Mouse (Mus musculus) lung, embryonic 14.5 days (tissue): Measurements from ENCODE around the gene Tapt1. TPM values are rescaled to one million over a fixed set of nuclear protein-coding genes. Genes with fewer than 3 reads are reported as not detected.

Source experiments
- ATAC-seq: fragments of 200-750 bp; cut with Nextera tagmentation; 2 replicates; pipeline ENCODE4 v1.8.0; 2017; ENCODE audit warnings: mild to moderate bottlenecking, moderate TSS enrichment, moderate library complexity; ENCODE audit not compliant: insufficient read depth
- DNase-seq: peaks from one replicate; pipeline ENCODE4 v3.0.0-alpha.2; 2015
- H3K27ac ChIP-seq: fragments of 300-500 bp; sonication (generic); 2 replicates; pipeline ENCODE4 v1.5.1; 2014; ENCODE audit warnings: low read depth, mild to moderate bottlenecking, moderate library complexity
- H3K27me3 ChIP-seq: fragments of 300-500 bp; sonication (generic); 2 replicates; pipeline ENCODE4 v1.6.1; 2014; ENCODE audit warnings: low read length, control low read depth; ENCODE audit not compliant: insufficient read depth
- H3K36me3 ChIP-seq: fragments of 300-500 bp; sonication (generic); 2 replicates; pipeline ENCODE4 v1.6.1; 2014; ENCODE audit warnings: control low read depth; ENCODE audit not compliant: insufficient read depth
- H3K4me1 ChIP-seq: fragments of 300-500 bp; sonication (generic); 2 replicates; pipeline ENCODE4 v1.6.1; 2014; ENCODE audit warnings: antibody characterized with exemption, control low read depth; ENCODE audit not compliant: insufficient read depth
- H3K4me2 ChIP-seq: fragments of 300-500 bp; sonication (generic); 2 replicates; pipeline ENCODE4 v1.6.1; 2014; ENCODE audit warnings: mild to moderate bottlenecking
- H3K4me3 ChIP-seq: fragments of 300-500 bp; sonication (generic); 2 replicates; pipeline ENCODE4 v1.5.1; 2014; ENCODE audit warnings: low read depth, low read length
- H3K9ac ChIP-seq: fragments of 300-500 bp; sonication (generic); 2 replicates; pipeline ENCODE4 v1.6.1; 2014
- H3K9me3 ChIP-seq: fragments of 300-500 bp; sonication (generic); 2 replicates; pipeline ENCODE4 v1.6.1; 2016; ENCODE audit warnings: low read depth, low read length, control low read depth
- CTCF ChIP-seq: IDR thresholded peaks from 2 replicates; pipeline ENCODE4 v1.5.1; 2016; ENCODE audit warnings: antibody characterized with exemption, low read depth
- WGBS: fragments of 180-500 bp; shearing (Covaris S2); extraction: QIAGEN DNeasy Blood & Tissue Kit; methylation state at CpG from one replicate; pipeline ENCODE4 v1.1.7; 2014; 5-methylcytosine and 5-hydroxymethylcytosine counted together
- polyA plus RNA-seq: library from polyadenylated mRNA; unstranded; fragments of >200 nt; fragmentation: Nextera tagmentation; extraction: Ambion mirVana; gene quantifications from 2 replicates; pipeline ENCODE4 v1.2.1, GENCODE M21; 2014

Tapt1 gene
- polyA plus RNA-seq, 1 experiment from 2014 or later: 41.0 TPM

- Histone ChIP-seq H3K4me2 (no peak overlapping the region), H3K27ac (no peak overlapping the region), H3K4me1 (no peaks in the 10 kb centered on the region), H3K36me3 (no peaks in the 10 kb centered on the region), H3K9ac (no peak overlapping the region), H3K9me3 (no peaks in the 10 kb centered on the region), H3K27me3 (no peaks in the 10 kb centered on the region), H3K4me3 (no peak overlapping the region)
- no peak for DNase-seq
- no peak for TF ChIP-seq CTCF
- no peak for ATAC-seq
- 30% methylated on average over 11 of the region's 11 CpGs for WGBS
Observed at GRCm38 (mm10) chr5:44246493-44247217, 20.2 kb upstream of the Tapt1 start.

- 50% methylated on average over 7 of the region's 7 CpGs for WGBS
- no peak; the same call in 1 of the 2 replicates for TF ChIP-seq CTCF
- DNase-seq (no peak), ATAC-seq (no peak)
- H3K27ac ChIP-seq: no peak overlapping the region
- no peaks in the 10 kb centered on the region for H3K9me3 ChIP-seq
- no peaks in the 10 kb centered on the region for H3K4me1 ChIP-seq
- no peak overlapping the region for H3K4me2 ChIP-seq
- H3K9ac ChIP-seq: no peak overlapping the region
- no peaks in the 10 kb centered on the region for H3K36me3 ChIP-seq
- H3K4me3 ChIP-seq: no peak overlapping the region
- H3K27me3 ChIP-seq: no peaks in the 10 kb centered on the region
Observed at GRCm38 (mm10) chr5:44244894-44245423, 18.5 kb upstream of the Tapt1 start.

GRCm38 (mm10) chr5:44242828-44243227 is 16.4 kb upstream of the Tapt1 start:
- ATAC-seq: no peak
- no peak for DNase-seq
- Histone ChIP-seq H3K4me2 (no peak overlapping the region), H3K27me3 (no peaks in the 10 kb centered on the region), H3K9ac (no peak overlapping the region), H3K9me3 (no peaks in the 10 kb centered on the region), H3K27ac (no peak overlapping the region), H3K36me3 (no peaks in the 10 kb centered on the region), H3K4me1 (no peaks in the 10 kb centered on the region), H3K4me3 (no peak overlapping the region)
- 86% methylated on average over 4 of the region's 4 CpGs for WGBS
- TF ChIP-seq CTCF: no peak

- Histone ChIP-seq H3K36me3 (no peaks in the 10 kb centered on the region), H3K27me3 (no peaks in the 10 kb centered on the region), H3K4me3 (no peak overlapping the region), H3K9ac (no peak overlapping the region), H3K4me1 (no peaks in the 10 kb centered on the region), H3K27ac (no peak overlapping the region), H3K9me3 (no peaks in the 10 kb centered on the region), H3K4me2 (no peak overlapping the region)
- ATAC-seq: no peak
- TF ChIP-seq CTCF: no peak
- WGBS: 98% methylated on average over 1 of the region's 1 CpGs
- DNase-seq: no peak
Observed at GRCm38 (mm10) chr5:44241726-44242125, 15.3 kb upstream of the Tapt1 start.

GRCm38 (mm10) chr5:44239187-44240136 is 13.0 kb upstream of the Tapt1 start:
- Histone ChIP-seq H3K4me1 (no peaks in the 10 kb centered on the region), H3K27ac (no peak overlapping the region), H3K9ac (no peak overlapping the region), H3K27me3 (no peaks in the 10 kb centered on the region), H3K4me3 (no peak overlapping the region), H3K9me3 (no peaks in the 10 kb centered on the region), H3K4me2 (no peak overlapping the region), H3K36me3 (no peaks in the 10 kb centered on the region)
- no peak for TF ChIP-seq CTCF
- peak; percentile 5 for DNase-seq
- ATAC-seq: no peak
- WGBS: 53% methylated on average over 7 of the region's 7 CpGs

GRCm38 (mm10) chr5:44238201-44238600 is 11.8 kb upstream of the Tapt1 start:
- no peak overlapping the region for H3K4me3 ChIP-seq
- no peaks in the 10 kb centered on the region for H3K27me3 ChIP-seq
- WGBS: 80% methylated on average over 7 of the region's 7 CpGs
- no peaks in the 10 kb centered on the region for H3K9me3 ChIP-seq
- no peak for TF ChIP-seq CTCF
- DNase-seq (no peak), ATAC-seq (no peak)
- no peaks in the 10 kb centered on the region for H3K36me3 ChIP-seq
- no peak overlapping the region for H3K27ac ChIP-seq
- no peak overlapping the region for H3K9ac ChIP-seq
- H3K4me1 ChIP-seq: no peaks in the 10 kb centered on the region
- no peak overlapping the region for H3K4me2 ChIP-seq

GRCm38 (mm10) chr5:44234606-44235005 is 8.2 kb upstream of the Tapt1 start:
- Histone ChIP-seq H3K27me3 (no peaks in the 10 kb centered on the region), H3K4me1 (no peaks in the 10 kb centered on the region), H3K9me3 (no peaks in the 10 kb centered on the region), H3K4me3 (no peak overlapping the region), H3K36me3 (no peaks in the 10 kb centered on the region), H3K4me2 (no peak overlapping the region), H3K27ac (no peak overlapping the region), H3K9ac (no peak overlapping the region)
- ATAC-seq (no peak), DNase-seq (no peak)
- TF ChIP-seq CTCF: no peak
- 90% methylated on average over 7 of the region's 7 CpGs for WGBS
